Mouse (Mus musculus): Measurements from ENCODE around the gene Rtkn. TPM values are rescaled to one million over a fixed set of nuclear protein-coding genes. Genes with fewer than 3 reads are reported as not detected.

Gene Rtkn
- polyA plus RNA-seq, 1 experiment from 2014 or later = 19.3 TPM

GRCm38 (mm10) chr6:83131469-83132034, 3.7 kb upstream of the Rtkn start:
- Histone ChIP-seq H3K9ac (no peak overlapping the region), H3K4me2 (no peak overlapping the region), H3K27me3 (no peaks in the 10 kb centered on the region), H3K27ac (no peak overlapping the region), H3K4me3 (no peak overlapping the region), H3K9me3 (replicated peaks) (no peaks in the 10 kb centered on the region), H3K36me3 (no peaks in the 10 kb centered on the region), H3K4me1 (replicated peaks) (peaks cover 13% of the 10 kb centered on the region)
- 68% methylated on average over 6 of the region's 6 CpGs for WGBS
- no peak for ATAC-seq (replicated peaks; ENCODE audit: insufficient number of reproducible peaks, insufficient read depth, low FRiP score, low read depth)

GRCm38 (mm10) chr6:83132176-83132919, 2.9 kb upstream of the Rtkn start:
- no peak overlapping the region for H3K9ac ChIP-seq
- H3K4me2 ChIP-seq = no peak overlapping the region
- H3K36me3 ChIP-seq = no peaks in the 10 kb centered on the region
- H3K4me1 ChIP-seq (replicated peaks) = peaks cover 17% of the 10 kb centered on the region
- ATAC-seq (replicated peaks; ENCODE audit: insufficient number of reproducible peaks, insufficient read depth, low FRiP score, low read depth) = no peak
- no peak overlapping the region for H3K27ac ChIP-seq
- H3K9me3 ChIP-seq (replicated peaks) = no peaks in the 10 kb centered on the region
- no peak overlapping the region for H3K4me3 ChIP-seq
- no peaks in the 10 kb centered on the region for H3K27me3 ChIP-seq
- WGBS = 79% methylated on average over 9 of the region's 9 CpGs

DNA sequence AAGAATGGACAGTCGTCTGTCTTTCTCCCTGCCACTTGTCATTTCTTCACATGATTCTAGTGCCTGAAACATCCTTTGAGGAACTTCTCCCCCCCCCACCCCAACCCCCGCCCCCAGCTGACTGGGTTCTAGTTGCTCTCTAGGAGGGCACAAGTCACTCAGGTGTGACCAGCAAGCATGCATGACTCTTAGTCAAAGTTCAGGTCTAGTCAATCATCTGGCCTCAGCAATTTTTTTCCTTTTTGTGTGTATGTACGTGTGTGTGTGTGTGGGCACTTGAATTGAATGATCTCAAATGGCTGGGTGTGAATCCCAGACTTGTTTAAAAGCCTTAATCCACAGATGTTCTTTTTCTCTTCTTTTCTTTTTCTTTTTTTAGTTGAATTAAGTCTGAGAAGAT, 1.0 kb upstream of the Rtkn start:
- WGBS = 64% methylated on average over 3 of the region's 3 CpGs
- peaks cover 33% of the 10 kb centered on the region for H3K4me1 ChIP-seq (replicated peaks)
- no peaks in the 10 kb centered on the region for H3K9me3 ChIP-seq (replicated peaks)
- H3K36me3 ChIP-seq = no peaks in the 10 kb centered on the region
- ATAC-seq (replicated peaks; ENCODE audit: insufficient number of reproducible peaks, insufficient read depth, low FRiP score, low read depth) = no peak
- no peak overlapping the region for H3K4me2 ChIP-seq
- H3K27me3 ChIP-seq = no peaks in the 10 kb centered on the region
- no peak overlapping the region for H3K27ac ChIP-seq
- H3K9ac ChIP-seq = no peak overlapping the region
- no peak overlapping the region for H3K4me3 ChIP-seq

DNA sequence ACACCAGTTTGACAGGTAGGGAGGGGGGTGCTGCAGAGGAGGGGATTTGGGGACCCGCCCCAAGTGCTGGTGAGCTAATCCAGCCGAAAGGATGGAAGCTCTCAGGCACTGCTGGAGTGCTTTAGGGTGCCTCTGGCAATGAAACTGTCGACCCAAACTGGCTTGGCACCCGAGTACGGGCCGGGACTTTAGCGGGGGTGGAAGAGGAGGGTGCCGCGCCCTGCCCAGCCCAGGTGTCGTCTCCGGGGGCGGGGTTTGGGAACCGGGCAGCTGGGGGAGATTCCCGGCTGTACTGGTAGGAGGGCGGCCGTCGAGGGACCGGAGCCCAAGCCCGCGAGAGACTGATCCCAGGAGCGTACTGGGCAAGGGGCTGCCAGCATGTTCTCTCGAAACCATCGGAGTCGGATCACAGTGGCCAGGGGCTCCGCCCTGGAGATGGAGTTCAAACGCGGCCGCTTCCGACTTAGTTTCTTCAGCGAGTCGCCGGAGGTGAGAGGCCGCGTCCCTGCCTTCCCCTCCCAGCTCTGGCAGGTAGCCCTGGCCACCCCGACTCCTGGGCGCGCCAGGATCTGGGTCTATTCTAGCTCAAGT, 403 bp downstream of the Rtkn start:
- Histone ChIP-seq H3K9me3 (replicated peaks) (no peaks in the 10 kb centered on the region), H3K4me1 (replicated peaks) (peaks cover 34% of the 10 kb centered on the region), H3K9ac (peak overlapping the region; percentile 83), H3K4me2 (peak overlapping the region; percentile 88), H3K4me3 (peak overlapping the region; percentile 68), H3K27ac (peak overlapping the region; percentile 100), H3K36me3 (no peaks in the 10 kb centered on the region), H3K27me3 (no peaks in the 10 kb centered on the region)
- ATAC-seq (replicated peaks; ENCODE audit: insufficient number of reproducible peaks, insufficient read depth, low FRiP score, low read depth) = no peak
- WGBS = 9% methylated on average over 37 of the region's 37 CpGs

- no peaks in the 10 kb centered on the region for H3K27me3 ChIP-seq
- H3K4me2 ChIP-seq = peak overlapping the region; percentile 88
- peak overlapping the region; percentile 83 for H3K9ac ChIP-seq
- H3K27ac ChIP-seq = peak overlapping the region; percentile 100
- H3K36me3 ChIP-seq = no peaks in the 10 kb centered on the region
- H3K4me1 ChIP-seq (replicated peaks) = peaks cover 36% of the 10 kb centered on the region
- peak overlapping the region; percentile 68 for H3K4me3 ChIP-seq
- no peaks in the 10 kb centered on the region for H3K9me3 ChIP-seq (replicated peaks)
- 26% methylated on average over 5 of the region's 5 CpGs for WGBS
- ATAC-seq (replicated peaks; ENCODE audit: insufficient number of reproducible peaks, insufficient read depth, low FRiP score, low read depth) = no peak
These were observed 1.1 kb downstream of the Rtkn start for GRCm38 (mm10) chr6:83136291-83136880.

- H3K4me1 ChIP-seq (replicated peaks) = peaks cover 42% of the 10 kb centered on the region
These were observed 1.8 kb downstream of the Rtkn start for GRCm38 (mm10) chr6:83136881-83137575.

GRCm38 (mm10) chr6:83137576-83137950, 2.3 kb downstream of the Rtkn start:
- Histone ChIP-seq H3K27ac (peak overlapping the region; percentile 100), H3K9me3 (replicated peaks) (no peaks in the 10 kb centered on the region), H3K4me3 (peak overlapping the region; percentile 68), H3K36me3 (no peaks in the 10 kb centered on the region), H3K27me3 (no peaks in the 10 kb centered on the region), H3K4me2 (peak overlapping the region; percentile 88), H3K4me1 (replicated peaks) (peaks cover 47% of the 10 kb centered on the region), H3K9ac (peak overlapping the region; percentile 83)
- peak; percentile 82 for ATAC-seq (replicated peaks; ENCODE audit: insufficient number of reproducible peaks, insufficient read depth, low FRiP score, low read depth)
- WGBS = under 1% methylated on average over 12 of the region's 12 CpGs

More at GRCm38 (mm10) chr6:83136881-83137575, 1.8 kb downstream of the Rtkn start:
- peak; percentile 81 for ATAC-seq (replicated peaks; ENCODE audit: insufficient number of reproducible peaks, insufficient read depth, low FRiP score, low read depth)
- H3K27me3 ChIP-seq = no peaks in the 10 kb centered on the region
- peak overlapping the region; percentile 100 for H3K27ac ChIP-seq
- H3K4me2 ChIP-seq = peak overlapping the region; percentile 88
- H3K9ac ChIP-seq = peak overlapping the region; percentile 83
- no peaks in the 10 kb centered on the region for H3K36me3 ChIP-seq
- no peaks in the 10 kb centered on the region for H3K9me3 ChIP-seq (replicated peaks)
- WGBS = under 1% methylated on average over 26 of the region's 26 CpGs
- H3K4me3 ChIP-seq = peak overlapping the region; percentile 68

GRCm38 (mm10) chr6:83138056-83138455, 2.8 kb downstream of the Rtkn start:
- peak overlapping the region; percentile 88 for H3K4me2 ChIP-seq
- H3K27ac ChIP-seq = peak overlapping the region; percentile 100
- H3K36me3 ChIP-seq = no peaks in the 10 kb centered on the region
- H3K4me3 ChIP-seq = peak overlapping the region; percentile 68
- 3% methylated on average over 11 of the region's 11 CpGs for WGBS
- ATAC-seq (replicated peaks; ENCODE audit: insufficient number of reproducible peaks, insufficient read depth, low FRiP score, low read depth) = no peak
- no peaks in the 10 kb centered on the region for H3K27me3 ChIP-seq
- H3K4me1 ChIP-seq (replicated peaks) = peaks cover 52% of the 10 kb centered on the region
- no peaks in the 10 kb centered on the region for H3K9me3 ChIP-seq (replicated peaks)
- peak overlapping the region; percentile 83 for H3K9ac ChIP-seq

GRCm38 (mm10) chr6:83140044-83140443, 4.8 kb downstream of the Rtkn start:
- no peak overlapping the region for H3K4me3 ChIP-seq
- WGBS = 91% methylated on average over 8 of the region's 8 CpGs
- no peaks in the 10 kb centered on the region for H3K9me3 ChIP-seq (replicated peaks)
- no peak overlapping the region for H3K27ac ChIP-seq
- no peak for ATAC-seq (replicated peaks; ENCODE audit: insufficient number of reproducible peaks, insufficient read depth, low FRiP score, low read depth)
- H3K4me2 ChIP-seq = no peak overlapping the region
- H3K4me1 ChIP-seq (replicated peaks) = peaks cover 53% of the 10 kb centered on the region
- H3K36me3 ChIP-seq = no peaks in the 10 kb centered on the region
- H3K9ac ChIP-seq = no peak overlapping the region
- no peaks in the 10 kb centered on the region for H3K27me3 ChIP-seq

- H3K4me2 ChIP-seq = peak overlapping the region; percentile 82
- no peak for ATAC-seq (replicated peaks; ENCODE audit: insufficient number of reproducible peaks, insufficient read depth, low FRiP score, low read depth)
- H3K9ac ChIP-seq = peak overlapping the region; percentile 66
- H3K9me3 ChIP-seq (replicated peaks) = no peaks in the 10 kb centered on the region
- H3K27me3 ChIP-seq = no peaks in the 10 kb centered on the region
- 35% methylated on average over 4 of the region's 4 CpGs for WGBS
- H3K4me3 ChIP-seq = peak overlapping the region; percentile 46
- peak overlapping the region; percentile 67 for H3K27ac ChIP-seq
- peaks cover 39% of the 10 kb centered on the region for H3K4me1 ChIP-seq (replicated peaks)
- H3K36me3 ChIP-seq = peaks cover 3% of the 10 kb centered on the region; the same call in 1 of the 2 replicates
These were observed 6.4 kb downstream of the Rtkn start for GRCm38 (mm10) chr6:83141636-83142035.

- WGBS = 5% methylated on average over 41 of the region's 41 CpGs
These were observed 7.0 kb downstream of the Rtkn start for GRCm38 (mm10) chr6:83142211-83142731.

More at GRCm38 (mm10) chr6:83142211-83142731, 7.0 kb downstream of the Rtkn start:
- no peak for ATAC-seq (replicated peaks; ENCODE audit: insufficient number of reproducible peaks, insufficient read depth, low FRiP score, low read depth)
- Histone ChIP-seq H3K4me3 (peak overlapping the region; percentile 46), H3K36me3 (peaks cover 10% of the 10 kb centered on the region; the same call in 1 of the 2 replicates), H3K27ac (peak overlapping the region; percentile 67), H3K9ac (peak overlapping the region; percentile 66), H3K9me3 (replicated peaks) (no peaks in the 10 kb centered on the region), H3K4me2 (peak overlapping the region; percentile 82), H3K4me1 (replicated peaks) (peaks cover 36% of the 10 kb centered on the region), H3K27me3 (no peaks in the 10 kb centered on the region)
